Mouse (Mus musculus): ENCODE results near the gene Scube2. TPM values are rescaled to one million over a fixed set of nuclear protein-coding genes. Genes with fewer than 3 reads are reported as not detected.
A peak's percentile ranks its signal among the peaks of the same experiment; 100 is the strongest.

Scube2 gene
- polyA plus RNA-seq, 1 experiment from 2014 or later = 3.3 TPM

- no peaks in the 10 kb centered on the region for H3K9me3 ChIP-seq
- H3K4me3 ChIP-seq = peak overlapping the region; percentile 87
- H3K27ac ChIP-seq (replicated peaks) = peak overlapping the region; percentile 89
- peaks cover 27% of the 10 kb centered on the region for H3K4me1 ChIP-seq (replicated peaks)
- H3K27me3 ChIP-seq = no peaks in the 10 kb centered on the region
- peak overlapping the region; percentile 91 for H3K4me2 ChIP-seq
- WGBS = 3% methylated on average over 13 of the region's 13 CpGs
- peak overlapping the region; percentile 92 for H3K9ac ChIP-seq
- ATAC-seq (ENCODE audit: low FRiP score, low read depth) = peak; percentile 8; the same call in 1 of the 2 replicates
- peaks cover 1% of the 10 kb centered on the region for H3K36me3 ChIP-seq
Observed at GRCm38 (mm10) chr7:109751427-109752007, 114.0 kb downstream of the Scube2 start.

Other genes starting within 250 kb of the Scube2 start
- gene St5, start 162.1 kb downstream of the Scube2 start, polyA plus RNA-seq (2015; fragmentation: Nextera tagmentation; extraction: Ambion mirVana) = 21.3 and 26.2 TPM in 2 replicates
- 15.3 and 17.5 TPM in 2 replicates for gene Akip1, start 162.0 kb downstream of the Scube2 start, polyA plus RNA-seq (2015; fragmentation: Nextera tagmentation; extraction: Ambion mirVana)
- gene BC051019, start 141.8 kb downstream of the Scube2 start, polyA plus RNA-seq (2015; fragmentation: Nextera tagmentation; extraction: Ambion mirVana) = 0.09 and 0.32 TPM in 2 replicates
- 0.24 TPM in 1 of 2 replicates, not detected in the other for gene Ascl3, start 134.0 kb downstream of the Scube2 start, polyA plus RNA-seq (2015; fragmentation: Nextera tagmentation; extraction: Ambion mirVana)
- gene Tmem9b, start 112.8 kb downstream of the Scube2 start, polyA plus RNA-seq (2015; fragmentation: Nextera tagmentation; extraction: Ambion mirVana) = 124 and 126 TPM in 2 replicates
- 11.9 and 13.4 TPM in 2 replicates for gene Nrip3, start 83.7 kb downstream of the Scube2 start, polyA plus RNA-seq (2015; fragmentation: Nextera tagmentation; extraction: Ambion mirVana)
- gene Dennd5a, start 94.8 kb upstream of the Scube2 start, polyA plus RNA-seq (2015; fragmentation: Nextera tagmentation; extraction: Ambion mirVana) = 44.6 TPM in 2 replicates
- 61.8 and 65.6 TPM in 2 replicates for gene Tmem41b, start 121.2 kb upstream of the Scube2 start, polyA plus RNA-seq (2015; fragmentation: Nextera tagmentation; extraction: Ambion mirVana)
- gene Ipo7, start 152.6 kb upstream of the Scube2 start, polyA plus RNA-seq (2015; fragmentation: Nextera tagmentation; extraction: Ambion mirVana) = 41.2 and 44.9 TPM in 2 replicates
- 15.1 and 15.5 TPM in 2 replicates for gene Zfp143, start 195.5 kb upstream of the Scube2 start, polyA plus RNA-seq (2015; fragmentation: Nextera tagmentation; extraction: Ambion mirVana)